Mouse (Mus musculus) CD4-positive, CD25-positive, alpha-beta regulatory T cell, adult 4 months (primary cell): ENCODE data around the gene Foxq1. TPM values are rescaled to one million over a fixed set of nuclear protein-coding genes. Genes with fewer than 3 reads are reported as not detected.

Experiments used
- ATAC-seq: one replicate; pipeline ENCODE4 v1.8.0; 2017
- polyA plus RNA-seq, 2 experiments: library from polyadenylated mRNA; unstranded; fragments of 100-300 nt; shearing (Covaris generic); gene quantifications; one replicate each; pipeline ENCODE4 v1.2.1; 2017

The Foxq1 gene
- polyA plus RNA-seq, 2 experiments from 2014 or later = not detected

GRCm38 (mm10) chr13:31572806-31573508 lies 17.0 kb downstream of the Foxq1 start:
- no peak for ATAC-seq

DNA sequence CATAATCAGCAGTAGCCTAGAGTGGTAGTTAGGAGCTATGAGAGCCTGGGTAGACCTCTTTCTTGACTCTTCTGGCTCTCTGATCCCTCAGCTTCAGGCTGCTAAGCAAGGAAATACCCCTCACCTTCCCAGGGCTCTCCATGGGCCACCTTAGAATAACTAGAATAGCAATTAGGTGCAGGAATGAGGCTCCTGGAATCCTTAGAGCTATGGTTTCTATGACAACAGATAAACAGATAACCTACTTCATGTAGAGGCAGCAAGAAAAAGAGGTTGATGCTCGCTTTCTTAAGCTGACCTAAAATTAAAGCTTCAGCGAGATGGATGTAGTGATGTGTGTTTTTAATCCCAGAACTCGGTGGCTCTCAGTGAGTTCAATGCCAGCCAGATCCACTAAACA lies 18.7 kb downstream of the Foxq1 start:
- ATAC-seq = no peak

GRCm38 (mm10) chr13:31576696-31577095 lies 20.8 kb downstream of the Foxq1 start:
- no peak for ATAC-seq

GRCm38 (mm10) chr13:31577576-31577975 lies 21.6 kb downstream of the Foxq1 start:
- no peak for ATAC-seq

DNA sequence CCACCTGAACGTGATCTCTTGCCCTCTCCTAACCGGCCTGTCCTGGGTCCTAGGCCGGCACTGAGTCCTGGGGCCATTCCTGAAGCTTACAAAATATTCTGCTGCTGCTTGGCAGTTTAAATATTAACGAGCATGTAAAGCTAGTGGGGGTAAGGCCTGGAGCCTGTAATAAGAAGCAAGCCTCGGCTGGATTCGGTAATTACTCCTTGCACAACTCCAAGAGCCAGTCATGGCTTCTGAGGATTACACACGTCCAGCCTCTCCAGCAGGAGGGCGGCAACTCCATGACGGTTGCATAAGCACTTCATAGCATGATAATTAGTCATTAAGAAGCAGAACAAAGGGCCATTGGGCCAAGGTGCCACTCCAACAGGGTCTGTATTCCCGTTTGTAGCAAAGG lies 22.5 kb downstream of the Foxq1 start:
- ATAC-seq = no peak

DNA sequence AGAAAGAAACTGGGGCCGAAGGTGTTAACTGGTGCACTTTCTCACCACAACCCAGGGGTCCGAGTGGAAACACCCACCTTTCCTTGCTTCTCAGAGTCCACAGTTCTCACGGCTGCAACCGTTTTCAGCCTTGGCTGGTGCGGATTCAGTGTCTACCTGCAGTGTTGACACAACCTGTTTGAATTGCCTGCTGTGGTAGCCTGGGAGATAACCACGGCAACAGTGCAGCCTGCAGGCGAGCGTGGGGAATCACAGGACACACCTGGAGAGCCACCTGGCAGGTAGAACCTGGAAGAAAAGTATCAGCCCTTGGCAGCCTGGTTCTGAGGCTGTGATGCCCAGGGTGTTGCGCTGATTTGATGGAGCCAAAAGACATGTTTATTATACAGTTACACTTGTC lies 23.9 kb downstream of the Foxq1 start:
- no peak for ATAC-seq

- no peak for ATAC-seq
These were observed 31.4 kb downstream of the Foxq1 start for GRCm38 (mm10) chr13:31587341-31587740.

DNA sequence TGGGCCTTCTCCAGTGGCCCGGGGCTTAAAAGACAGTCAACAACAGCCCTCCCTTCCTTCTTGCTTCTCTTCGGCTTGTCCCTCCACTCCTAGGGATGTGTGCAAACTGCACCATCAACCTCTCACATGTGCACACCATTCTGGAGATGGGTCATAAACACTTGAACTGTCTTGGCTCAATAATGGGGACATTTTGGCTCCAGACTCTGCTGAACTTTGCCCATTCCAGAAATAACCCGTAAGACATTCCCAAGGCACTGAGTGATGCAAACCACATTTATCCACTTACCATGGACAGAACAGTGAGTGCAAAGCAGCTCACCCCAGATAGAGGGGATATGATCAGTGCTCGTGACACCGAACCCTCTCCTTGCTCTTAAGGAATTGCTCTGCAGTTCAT lies 43.6 kb downstream of the Foxq1 start:
- no peak for ATAC-seq

DNA sequence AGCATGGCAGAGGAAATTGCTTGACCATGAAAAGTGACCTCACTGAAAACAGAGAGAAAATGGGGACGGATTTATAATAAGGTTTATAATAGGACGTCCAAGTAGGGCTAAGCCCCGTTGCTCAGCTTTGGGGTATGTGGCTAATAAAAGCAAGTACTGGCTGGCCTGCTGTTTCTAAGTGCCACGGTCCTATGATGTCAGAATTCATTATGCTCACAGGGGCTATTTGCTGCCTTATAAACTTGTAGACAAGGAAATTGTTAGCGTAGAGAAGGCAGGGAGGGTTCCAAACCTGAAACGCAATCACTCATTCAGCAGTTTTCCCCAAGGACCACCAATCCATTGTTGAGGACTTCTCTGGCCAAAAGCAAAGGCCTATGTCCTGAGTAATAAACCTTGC lies 48.0 kb downstream of the Foxq1 start:
- no peak for ATAC-seq

Other genes with a start within 250 kb of the Foxq1 start
- not detected for gene A530084C06Rik, start 3.2 kb downstream of the Foxq1 start, polyA plus RNA-seq
- not detected for gene Foxf2, start 69.7 kb downstream of the Foxq1 start, polyA plus RNA-seq